ENCODE assay signal across 17 mouse cellular contexts in the genomic region with DNA sequence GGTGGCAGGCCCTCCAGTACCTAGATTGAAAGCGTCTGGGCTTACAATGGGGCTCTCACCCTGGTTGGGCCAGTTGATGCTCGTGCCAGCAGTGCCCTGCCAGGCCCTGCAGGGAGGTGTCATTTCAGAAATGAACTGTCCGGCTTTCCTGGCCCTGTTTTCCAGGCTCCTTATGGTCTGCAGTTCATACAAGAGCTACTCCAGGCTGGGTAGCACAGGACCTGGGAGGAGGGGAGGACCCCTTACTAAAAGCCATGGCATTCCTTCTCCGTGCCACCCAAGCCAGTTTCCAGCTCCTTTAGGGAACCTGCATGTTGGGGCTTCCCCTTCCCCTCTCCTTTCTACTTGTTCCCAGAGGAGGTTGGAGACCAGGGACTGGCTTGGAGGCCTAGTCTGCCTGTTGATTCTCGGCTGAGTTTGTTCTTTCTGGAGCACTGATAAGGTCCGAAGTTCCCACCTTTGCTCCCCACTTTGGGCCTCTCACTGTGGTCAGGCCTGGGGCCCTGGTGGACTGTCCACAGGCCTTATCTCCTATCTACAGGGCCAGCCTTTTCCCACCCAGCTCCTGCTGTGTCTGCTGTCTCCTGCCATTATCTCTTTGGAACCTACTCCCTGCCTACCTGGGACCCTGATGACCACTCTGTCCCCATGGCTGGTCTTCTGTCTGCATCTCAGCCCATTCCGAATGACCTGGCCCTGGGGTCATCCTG. TPM values are rescaled to one million over a fixed set of nuclear protein-coding genes. Genes with fewer than 3 reads are reported as not detected.
A peak's percentile ranks its signal among the peaks of the same experiment; 100 is the strongest.
DNase-seq lines count a peak whose midpoint lies in the region; ATAC-seq and TF ChIP-seq lines count a peak whose summit lies in the region.
"Had no signal": no experiment of that assay in that cellular context is flagged by ENCODE, and none has a peak within 500 bp of the region (broad histone marks: within the 10 kb centered on the region; RNA-seq: fewer than 3 reads in every experiment).

No protein-coding gene starts in this region.

- ATAC-seq in heart, embryonic 11.5 days (replicated peaks; ENCODE audit: insufficient number of reproducible peaks, low FRiP score, low TSS enrichment) = peak; percentile 58
- ATAC-seq in liver, embryonic 12.5 days = peak; percentile 16
- no peak for ATAC-seq in megakaryocyte, adult 5-6 weeks (ENCODE audit: poor library complexity, severe bottlenecking)

- H3K36me3 ChIP-seq in heart, embryonic 11.5 days (ENCODE audit: control insufficient read depth, insufficient read depth, low read length) = peaks cover 6% of the 10 kb centered on the region; the same call in 1 of the 2 replicates
- peaks cover 4% of the 10 kb centered on the region for H3K36me3 ChIP-seq in spleen, adult 2 months (ENCODE audit: control insufficient read depth, insufficient read depth, low read length)
- H3K36me3 ChIP-seq in liver, embryonic 12.5 days = peaks cover 73% of the 10 kb centered on the region

- H3K9me3 ChIP-seq in heart, embryonic 11.5 days (replicated peaks; ENCODE audit: control insufficient read depth, low read length) = no peaks in the 10 kb centered on the region
- H3K9me3 ChIP-seq in liver, embryonic 12.5 days (replicated peaks) = no peaks in the 10 kb centered on the region
- H3K9me3 ChIP-seq: embryonic facial prominence, embryonic 13.5 days; forebrain, embryonic 12.5 days; G1E; limb, embryonic 13.5 days; midbrain, embryonic 10.5 days had no signal

- 59% methylated on average over 7 of the region's 7 CpGs for WGBS in heart, embryonic 11.5 days (ENCODE audit: insufficient replicate concordance)
- 90% methylated on average over 7 of the region's 7 CpGs for WGBS in spleen, adult 2 months
- WGBS in liver, embryonic 12.5 days (ENCODE audit: insufficient replicate concordance) = 58% methylated on average over 7 of the region's 7 CpGs

- peak overlapping the region; percentile 73 for H3K27ac ChIP-seq in heart, embryonic 11.5 days (ENCODE audit: low read depth, low read length)
- H3K27ac ChIP-seq in spleen, adult 2 months (ENCODE audit: insufficient read depth, low read length) = peak overlapping the region; percentile 42; the same call in 1 of the 2 replicates
- peak overlapping the region; percentile 81 for H3K27ac ChIP-seq in liver, embryonic 12.5 days
- H3K27ac ChIP-seq: embryonic facial prominence, embryonic 13.5 days; forebrain, embryonic 12.5 days; limb, embryonic 13.5 days had no signal

- TF ChIP-seq CTCF in spleen, adult 2 months (IDR thresholded peaks at IDR 0.05; ENCODE audit: extremely low read depth, insufficient read depth, insufficient read length, insufficient replicate concordance) = no peak

- peak overlapping the region; percentile 39 for H3K9ac ChIP-seq in heart, embryonic 11.5 days (ENCODE audit: low read depth, low read length)
- H3K9ac ChIP-seq in liver, embryonic 12.5 days = peak overlapping the region; percentile 51
- H3K9ac ChIP-seq: embryonic facial prominence, embryonic 13.5 days; forebrain, embryonic 12.5 days; limb, embryonic 13.5 days had no signal

- TF ChIP-seq POLR2A in spleen, adult 2 months (IDR thresholded peaks at IDR 0.05; ENCODE audit: low read depth, low read length) = no peak

- no peaks in the 10 kb centered on the region for H3K27me3 ChIP-seq in heart, embryonic 11.5 days (ENCODE audit: control insufficient read depth, insufficient read depth, low read length)
- H3K27me3 ChIP-seq in spleen, adult 2 months (ENCODE audit: control insufficient read depth, insufficient read depth, low read length) = no peaks in the 10 kb centered on the region
- H3K27me3 ChIP-seq in liver, embryonic 12.5 days (replicated peaks) = no peaks in the 10 kb centered on the region
- H3K27me3 ChIP-seq: embryonic facial prominence, embryonic 13.5 days; forebrain, embryonic 12.5 days; limb, embryonic 13.5 days had no signal

- peak overlapping the region; percentile 44 for H3K4me2 ChIP-seq in heart, embryonic 11.5 days
- H3K4me2 ChIP-seq in liver, embryonic 12.5 days = peak overlapping the region; percentile 49
- H3K4me2 ChIP-seq: embryonic facial prominence, embryonic 13.5 days; forebrain, embryonic 12.5 days; limb, embryonic 13.5 days had no signal

- no peak for DNase-seq in heart, postnatal 25 days (ENCODE audit: low spot score)
- DNase-seq in spleen, adult 2 months (ENCODE audit: low read depth in 1 of 2, low spot score in 2 of 2) = no peak
- DNase-seq in spleen, postnatal 36 days (ENCODE audit: low spot score in 2 of 2) = no peak
- DNase-seq in gastrocnemius, postnatal 25 days = no peak
- DNase-seq: adrenal gland, adult 2 months; kidney, adult 9 months; lung, postnatal 14 days had no signal

- H3K4me3 ChIP-seq in heart, embryonic 11.5 days (ENCODE audit: low read depth, low read length) = no peak overlapping the region; the same call in 1 of the 2 replicates
- H3K4me3 ChIP-seq in spleen, adult 2 months (ENCODE audit: extremely low read depth, insufficient read depth, insufficient read length) = no peak overlapping the region
- no peak overlapping the region for H3K4me3 ChIP-seq in liver, embryonic 12.5 days
- H3K4me3 ChIP-seq: embryonic facial prominence, embryonic 13.5 days; forebrain, embryonic 12.5 days; limb, embryonic 13.5 days; midbrain, embryonic 10.5 days had no signal

- intact Hi-C loops in heart, postnatal 25 days (cut with DNase I) = no loop called here

- peaks cover 18% of the 10 kb centered on the region for H3K4me1 ChIP-seq in heart, embryonic 11.5 days (ENCODE audit: control insufficient read depth, insufficient read depth, low read length)
- H3K4me1 ChIP-seq in spleen, adult 2 months (ENCODE audit: control insufficient read depth, insufficient read depth, insufficient read length) = peaks cover 5% of the 10 kb centered on the region; the same call in 1 of the 2 replicates
- peaks cover 58% of the 10 kb centered on the region for H3K4me1 ChIP-seq in liver, embryonic 12.5 days

RNA-seq across cellular contexts. Expression of a gene that starts 4.6 kb away (rescaled TPM):
- 18.3 and 18.6 TPM in 2 replicates for polyA plus RNA-seq in heart, embryonic 11.5 days (2014; fragmentation: Nextera tagmentation; extraction: Ambion mirVana)
- total RNA-seq in heart, postnatal 25 days (2021) = 1 to 10 TPM; 5.5 to 6.8 TPM
- polyA plus RNA-seq in spleen, adult 2 months (2012; rRNA removed) = 13.2 and 17.7 TPM in 2 replicates
- polyA plus RNA-seq in liver, embryonic 12.5 days (2016; fragmentation: Nextera tagmentation; extraction: Ambion mirVana) = 17.8 and 18.5 TPM in 2 replicates
- 1 to 10 TPM; 5.6 to 7.3 TPM for total RNA-seq in gastrocnemius, postnatal 25 days (2021)
- 3.7 and 6.7 TPM in 2 replicates for total RNA-seq in megakaryocyte, adult 5-6 weeks (2015)
- 15.6 and 21.8 TPM in 2 replicates for total RNA-seq in megakaryocyte, adult 5-6 weeks (2017)

RNA-seq across cellular contexts. Expression of a gene that starts 30.7 kb away (rescaled TPM):
- not detected in 2 replicates for polyA plus RNA-seq in heart, embryonic 11.5 days (2014; fragmentation: Nextera tagmentation; extraction: Ambion mirVana)
- total RNA-seq in heart, postnatal 25 days (2021) = not detected
- 0.12 and 0.13 TPM in 2 replicates for polyA plus RNA-seq in spleen, adult 2 months (2012; rRNA removed)
- polyA plus RNA-seq in liver, embryonic 12.5 days (2016; fragmentation: Nextera tagmentation; extraction: Ambion mirVana) = 0.14 and 0.37 TPM in 2 replicates
- total RNA-seq in gastrocnemius, postnatal 25 days (2021) = not detected
- total RNA-seq in megakaryocyte, adult 5-6 weeks (2015) = 0.38 and 0.52 TPM in 2 replicates
- 0.18 and 0.33 TPM in 2 replicates for total RNA-seq in megakaryocyte, adult 5-6 weeks (2017)
- total RNA-seq: adrenal gland, adult 2 months had no signal
- polyA plus RNA-seq: adrenal gland, adult 2 months; G1E; heart, postnatal 0 days; limb, embryonic 13.5 days; urinary bladder, adult 2 months had no signal
